Mouse (Mus musculus) midbrain, postnatal 0 days (tissue): ENCODE results near the gene Brd1. TPM values are rescaled to one million over a fixed set of nuclear protein-coding genes. Genes with fewer than 3 reads are reported as not detected.
"Not testable (repeated sequence)": the region's sequence is repeated elsewhere in the genome, so short reads cannot be mapped to it uniquely, and the experiment has no call there.

Source experiments
- ATAC-seq: fragments of 200-750 bp; cut with Nextera tagmentation; 2 replicates; pipeline ENCODE4 v1.8.0; 2017; ENCODE audit warnings: moderate number of reproducible peaks, mild to moderate bottlenecking, moderate TSS enrichment, moderate library complexity; ENCODE audit not compliant: low FRiP score
- DNase-seq: peaks from one replicate; pipeline ENCODE4 v3.0.0-alpha.2; 2015; ENCODE audit warnings: low spot score
- H3K27ac ChIP-seq: fragments of 300-500 bp; sonication (generic); 2 replicates; pipeline ENCODE4 v1.5.1; 2014; ENCODE audit warnings: low read depth, mild to moderate bottlenecking, low read length, mixed read lengths
- H3K27me3 ChIP-seq: fragments of 300-500 bp; sonication (generic); 2 replicates; pipeline ENCODE4 v1.6.1; 2014; ENCODE audit warnings: low read length, control low read depth, mixed read lengths; ENCODE audit not compliant: insufficient read depth
- H3K36me3 ChIP-seq: fragments of 300-500 bp; sonication (generic); 2 replicates; pipeline ENCODE4 v1.6.1; 2014; ENCODE audit warnings: low read length, control low read depth, mixed read lengths; ENCODE audit not compliant: insufficient read depth
- H3K4me1 ChIP-seq: fragments of 300-500 bp; sonication (generic); 2 replicates; pipeline ENCODE4 v1.6.1; 2014; ENCODE audit warnings: mild to moderate bottlenecking, control low read depth, antibody characterized with exemption, low read length, mixed read lengths; ENCODE audit not compliant: insufficient read depth
- H3K4me2 ChIP-seq: fragments of 300-500 bp; sonication (generic); 2 replicates; pipeline ENCODE4 v1.6.1; 2014; ENCODE audit warnings: low read depth, mild to moderate bottlenecking, low read length, mixed read lengths; ENCODE audit not compliant: poor library complexity, severe bottlenecking
- H3K4me3 ChIP-seq: fragments of 300-500 bp; sonication (generic); 2 replicates; pipeline ENCODE4 v1.5.1; 2014; ENCODE audit warnings: low read depth, mild to moderate bottlenecking, low read length, moderate library complexity
- H3K9ac ChIP-seq: fragments of 300-500 bp; sonication (generic); replicated peaks from 2 replicates; pipeline ENCODE4 v1.6.1; 2014; ENCODE audit warnings: mild to moderate bottlenecking, low read length, moderate library complexity, mixed read lengths; ENCODE audit not compliant: poor library complexity, severe bottlenecking
- H3K9me3 ChIP-seq: fragments of 300-500 bp; sonication (generic); 2 replicates; pipeline ENCODE4 v1.6.1; 2016; ENCODE audit warnings: low read length, control low read depth
- CTCF ChIP-seq: IDR thresholded peaks from 2 replicates; pipeline ENCODE4 v1.5.1; 2016; ENCODE audit warnings: antibody characterized with exemption, mild to moderate bottlenecking
- WGBS: fragments of 180-500 bp; shearing (Covaris S2); extraction: QIAGEN DNeasy Blood & Tissue Kit; methylation state at CpG from one replicate; pipeline ENCODE4 v1.1.7; 2014; 5-methylcytosine and 5-hydroxymethylcytosine counted together
- polyA plus RNA-seq: library from polyadenylated mRNA; unstranded; fragments of >200 nt; fragmentation: Nextera tagmentation; extraction: Ambion mirVana; gene quantifications from 2 replicates; pipeline ENCODE4 v1.2.1, GENCODE M21; 2015
- total RNA-seq: library from RNA; depleted of rRNA; stranded (reverse); fragments of >200 nt; gene quantifications from 2 replicates; pipeline ENCODE4 v1.2.3, GENCODE M21; 2014

The Brd1 gene
- total and polyA plus RNA-seq, 2 experiments from 2014 or later = 11.7 to 42.2 TPM

GRCm38 (mm10) chr15:88709878-88710277, 24.2 kb downstream of the Brd1 start:
- Histone ChIP-seq H3K36me3 (peaks cover 64% of the 10 kb centered on the region), H3K27ac (no peak overlapping the region), H3K4me2 (no peak overlapping the region), H3K4me1 (no peaks in the 10 kb centered on the region), H3K9me3 (no peaks in the 10 kb centered on the region), H3K9ac (no peak overlapping the region), H3K27me3 (no peaks in the 10 kb centered on the region), H3K4me3 (no peak overlapping the region)
- ATAC-seq (no peak), DNase-seq (no peak)
- TF ChIP-seq CTCF = no peak
- 95% methylated on average over 5 of the region's 5 CpGs for WGBS

- no peak for TF ChIP-seq CTCF
- Histone ChIP-seq H3K36me3 (peaks cover 68% of the 10 kb centered on the region), H3K9ac (no peak overlapping the region), H3K27ac (no peak overlapping the region), H3K4me1 (no peaks in the 10 kb centered on the region), H3K4me3 (no peak overlapping the region), H3K9me3 (no peaks in the 10 kb centered on the region), H3K4me2 (no peak overlapping the region), H3K27me3 (no peaks in the 10 kb centered on the region)
- DNase-seq (no peak), ATAC-seq (no peak)
- 74% methylated on average over 13 of the region's 13 CpGs for WGBS
These were observed 25.1 kb downstream of the Brd1 start for GRCm38 (mm10) chr15:88708657-88709511.

- H3K4me3 ChIP-seq = no peak overlapping the region
- WGBS = 91% methylated on average over 5 of the region's 5 CpGs
- H3K27ac ChIP-seq = no peak overlapping the region
- peaks cover 66% of the 10 kb centered on the region for H3K36me3 ChIP-seq
- TF ChIP-seq CTCF = no peak
- ATAC-seq (no peak), DNase-seq (no peak)
- H3K27me3 ChIP-seq = no peaks in the 10 kb centered on the region
- H3K4me2 ChIP-seq = no peak overlapping the region
- H3K9me3 ChIP-seq = no peaks in the 10 kb centered on the region
- H3K4me1 ChIP-seq = no peaks in the 10 kb centered on the region
- H3K9ac ChIP-seq = no peak overlapping the region
These were observed 25.8 kb downstream of the Brd1 start for GRCm38 (mm10) chr15:88708204-88708603.

- H3K9me3 ChIP-seq, ATAC-seq, H3K4me3 ChIP-seq, H3K27me3 ChIP-seq, H3K4me1 ChIP-seq, H3K27ac ChIP-seq, H3K4me2 ChIP-seq, H3K9ac ChIP-seq, DNase-seq: not testable (repeated sequence)
- H3K36me3 ChIP-seq = peaks cover 56% of the 10 kb centered on the region
- WGBS = 69% methylated on average over 13 of the region's 13 CpGs
These were observed 27.0 kb downstream of the Brd1 start for GRCm38 (mm10) chr15:88706987-88707386.

GRCm38 (mm10) chr15:88706320-88706719, 27.7 kb downstream of the Brd1 start:
- H3K9me3 ChIP-seq = no peaks in the 10 kb centered on the region
- H3K9ac ChIP-seq = no peak overlapping the region
- H3K4me1 ChIP-seq = no peaks in the 10 kb centered on the region
- whole genome bisulfite sequencing = 91% methylated on average over 6 of the region's 6 CpGs
- no peaks in the 10 kb centered on the region for H3K27me3 ChIP-seq
- peaks cover 53% of the 10 kb centered on the region for H3K36me3 ChIP-seq
- TF ChIP-seq CTCF = no peak
- H3K4me3 ChIP-seq = no peak overlapping the region
- ATAC-seq (no peak), DNase-seq (no peak)
- no peak overlapping the region for H3K4me2 ChIP-seq
- H3K27ac ChIP-seq = no peak overlapping the region

- H3K4me3 ChIP-seq = no peak overlapping the region
- H3K9ac ChIP-seq = no peak overlapping the region
- no peak overlapping the region for H3K27ac ChIP-seq
- H3K4me2 ChIP-seq = no peak overlapping the region
- H3K4me1 ChIP-seq = no peaks in the 10 kb centered on the region
- 75% methylated on average over 1 of the region's 1 CpGs for WGBS
- no peak for DNase-seq
- peaks cover 52% of the 10 kb centered on the region for H3K36me3 ChIP-seq
- no peak for TF ChIP-seq CTCF
- no peaks in the 10 kb centered on the region for H3K27me3 ChIP-seq
- ATAC-seq = no peak
- H3K9me3 ChIP-seq = no peaks in the 10 kb centered on the region
These were observed 29.7 kb downstream of the Brd1 start for GRCm38 (mm10) chr15:88704284-88704683.
